Mouse (Mus musculus) cerebellum, adult 2 months (tissue): ENCODE results near the gene Lcn10. TPM values are rescaled to one million over a fixed set of nuclear protein-coding genes. Genes with fewer than 3 reads are reported as not detected.

ENCODE experiments used
- DNase-seq, 2 experiments: peaks; one replicate each; pipeline ENCODE4 v3.0.0; 2021
- H3K27ac ChIP-seq: fragments of 200-500 bp; 2 replicates; pipeline ENCODE4 v1.5.1; 2012; ENCODE audit warnings: low read length, control low read depth, inconsistent platforms; ENCODE audit not compliant: insufficient read depth
- H3K27me3 ChIP-seq: fragments of 200-500 bp; 2 replicates; pipeline ENCODE4 v1.6.1; 2012; ENCODE audit warnings: inconsistent platforms, mild to moderate bottlenecking, low read length, moderate library complexity; ENCODE audit not compliant: control insufficient read depth, insufficient read depth
- H3K4me1 ChIP-seq: fragments of 200-500 bp; 2 replicates; pipeline ENCODE4 v1.6.1; 2011; ENCODE audit warnings: low read length; ENCODE audit not compliant: control insufficient read depth, insufficient read depth
- H3K4me3 ChIP-seq: fragments of 200-500 bp; replicated peaks from 2 replicates; pipeline ENCODE3; 2011; ENCODE audit warnings: mild to moderate bottlenecking, low read depth, low read length, control low read depth; ENCODE audit not compliant: insufficient read depth
- CTCF ChIP-seq: fragments of 200-500 bp; IDR thresholded peaks from 2 replicates; pipeline ENCODE4 v1.5.1; 2011; ENCODE audit warnings: low read depth, mild to moderate bottlenecking, control low read depth, low read length, moderate library complexity, borderline replicate concordance; ENCODE audit not compliant: insufficient read depth
- POLR2A ChIP-seq: fragments of 200-500 bp; IDR thresholded peaks from 2 replicates; pipeline ENCODE4 v1.6.1; 2011; ENCODE audit warnings: low read length, control low read depth, borderline replicate concordance; ENCODE audit not compliant: insufficient read depth
- WGBS: fragments of 180-500 bp; shearing (Covaris S2); methylation state at CpG from one replicate; pipeline ENCODE4 v1.1.7; 2018; 5-methylcytosine and 5-hydroxymethylcytosine counted together
- polyA plus RNA-seq: library from polyadenylated mRNA; depleted of rRNA; stranded (reverse); fragments of >200 nt; gene quantifications from 2 replicates; pipeline ENCODE4 v1.2.3, GENCODE M21; 2012; rRNA removed

Gene Lcn10
- polyA plus RNA-seq, 1 experiment: not detected

GRCm38 (mm10) chr2:25717222-25717621 is 34.7 kb downstream of the Lcn10 start:
- no peak for DNase-seq
- no peaks in the 10 kb centered on the region for H3K27me3 ChIP-seq
- H3K4me3 ChIP-seq: no peak overlapping the region
- H3K4me1 ChIP-seq: no peaks in the 10 kb centered on the region
- TF ChIP-seq POLR2A (no peak), CTCF (no peak)
- H3K27ac ChIP-seq: no peak overlapping the region

GRCm38 (mm10) chr2:25733199-25733930 is 50.8 kb downstream of the Lcn10 start:
- no peak overlapping the region for H3K27ac ChIP-seq
- no peak for DNase-seq
- no peak for TF ChIP-seq CTCF
- TF ChIP-seq POLR2A: no peak
- WGBS: 31% methylated on average over 2 of the region's 2 CpGs
- no peaks in the 10 kb centered on the region for H3K27me3 ChIP-seq
- no peak overlapping the region for H3K4me3 ChIP-seq
- H3K4me1 ChIP-seq: no peaks in the 10 kb centered on the region

Other genes with a start within 250 kb of the Lcn10 start
- 0.84 and 2.8 TPM in 2 replicates for gene Clic3, start 225.9 kb upstream of the Lcn10 start, polyA plus RNA-seq
- gene Paxx, start 221.6 kb upstream of the Lcn10 start, polyA plus RNA-seq: 196 and 230 TPM in 2 replicates
- gene Ptgds, start 212.7 kb upstream of the Lcn10 start, polyA plus RNA-seq: 2,130 and 2,485 TPM in 2 replicates
- not detected in 2 replicates for gene Lcn12, start 188.8 kb upstream of the Lcn10 start, polyA plus RNA-seq
- 54.7 and 59.4 TPM in 2 replicates for gene Fbxw5, start 182.0 kb upstream of the Lcn10 start, polyA plus RNA-seq
- 3.6 and 4.2 TPM in 2 replicates for gene C8g, start 181.0 kb upstream of the Lcn10 start, polyA plus RNA-seq
- gene Traf2, start 135.8 kb upstream of the Lcn10 start, polyA plus RNA-seq: 12.3 and 12.5 TPM in 2 replicates
- gene Edf1, start 124.9 kb upstream of the Lcn10 start, polyA plus RNA-seq: 345 and 350 TPM in 2 replicates
- 3.0 and 4.4 TPM in 2 replicates for gene Mamdc4, start 107.9 kb upstream of the Lcn10 start, polyA plus RNA-seq
- gene Phpt1, start 107.5 kb upstream of the Lcn10 start, polyA plus RNA-seq: 176 and 186 TPM in 2 replicates
- gene Ajm1, start 101.0 kb upstream of the Lcn10 start, polyA plus RNA-seq: 257 and 312 TPM in 2 replicates
- 161 and 172 TPM in 2 replicates for gene Rabl6, start 74.2 kb upstream of the Lcn10 start, polyA plus RNA-seq
- gene Ccdc183, start 65.0 kb upstream of the Lcn10 start, polyA plus RNA-seq: 0.05 TPM in 1 of 2 replicates, not detected in the other
- 79.7 and 85.7 TPM in 2 replicates for gene Tmem141, start 60.7 kb upstream of the Lcn10 start, polyA plus RNA-seq
- 0.31 and 0.35 TPM in 2 replicates for gene Fcna, start 54.7 kb upstream of the Lcn10 start, polyA plus RNA-seq
- gene Lcn8, start 29.6 kb upstream of the Lcn10 start, polyA plus RNA-seq: not detected in 2 replicates
- gene Lcn5, start 24.8 kb upstream of the Lcn10 start, polyA plus RNA-seq: not detected in 2 replicates
- not detected in 2 replicates for gene Lcn6, start 5.9 kb upstream of the Lcn10 start, polyA plus RNA-seq
- not detected in 2 replicates for gene Obp2a, start 17.3 kb downstream of the Lcn10 start, polyA plus RNA-seq
- 99.5 and 101 TPM in 2 replicates for gene Bmyc, start 24.0 kb downstream of the Lcn10 start, polyA plus RNA-seq
- gene Obp2b, start 54.3 kb downstream of the Lcn10 start, polyA plus RNA-seq: not detected in 2 replicates
- not detected in 2 replicates for gene Lcn3, start 82.8 kb downstream of the Lcn10 start, polyA plus RNA-seq
- not detected in 2 replicates for gene Lcn11, start 94.3 kb downstream of the Lcn10 start, polyA plus RNA-seq
- gene Gm13539, start 99.5 kb downstream of the Lcn10 start, polyA plus RNA-seq: not detected in 2 replicates
- gene Glt6d1, start 133.1 kb downstream of the Lcn10 start, polyA plus RNA-seq: not detected in 2 replicates
- gene Lcn9, start 140.4 kb downstream of the Lcn10 start, polyA plus RNA-seq: 0.13 TPM in 1 of 2 replicates, not detected in the other
- gene Sohlh1, start 164.5 kb downstream of the Lcn10 start, polyA plus RNA-seq: 0.08 TPM in 1 of 2 replicates, not detected in the other
- gene Kcnt1, start 181.0 kb downstream of the Lcn10 start, polyA plus RNA-seq: 409 and 456 TPM in 2 replicates